Mouse (Mus musculus): ENCODE data around the gene Cpne5. TPM values are rescaled to one million over a fixed set of nuclear protein-coding genes. Genes with fewer than 3 reads are reported as not detected.
"Not testable (repeated sequence)": the region's sequence is repeated elsewhere in the genome, so short reads cannot be mapped to it uniquely, and the experiment has no call there.

Gene Cpne5
- polyA plus RNA-seq, 1 experiment from 2014 or later, result 18.9 TPM

DNA sequence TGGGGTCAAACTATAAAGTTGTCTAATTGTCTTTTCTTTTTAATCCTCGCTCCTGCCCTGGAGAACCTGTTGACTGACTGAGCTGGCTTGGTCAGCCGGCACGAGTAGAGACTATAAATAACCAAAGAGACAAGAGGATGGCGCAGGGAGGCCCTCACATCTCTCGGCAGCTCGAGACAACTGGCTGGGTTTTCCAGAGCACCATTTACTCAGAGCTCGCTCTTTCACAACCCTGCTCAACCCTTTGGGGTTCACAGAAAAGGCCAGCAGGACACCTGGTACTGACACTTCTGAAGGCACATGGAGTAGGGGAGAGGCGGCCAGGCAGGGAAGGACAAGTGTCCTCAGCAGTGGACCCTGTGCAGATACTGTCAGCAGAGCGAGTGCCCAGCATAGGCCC lies 15.7 kb upstream of the Cpne5 start:
- Histone ChIP-seq H3K4me1 (replicated peaks) (peaks cover 18% of the 10 kb centered on the region), H3K9me3 (no peaks in the 10 kb centered on the region), H3K27ac (no peak overlapping the region), H3K9ac (no peak overlapping the region), H3K4me3 (no peak overlapping the region), H3K27me3 (no peaks in the 10 kb centered on the region), H3K36me3 (peaks cover 78% of the 10 kb centered on the region), H3K4me2 (no peak overlapping the region)
- 89% methylated on average over 9 of the region's 9 CpGs for WGBS
- no peak for ATAC-seq (ENCODE audit: low FRiP score)

- peaks cover 75% of the 10 kb centered on the region for H3K36me3 ChIP-seq
- no peak overlapping the region for H3K27ac ChIP-seq
- peaks cover 18% of the 10 kb centered on the region for H3K4me1 ChIP-seq (replicated peaks)
- no peaks in the 10 kb centered on the region for H3K9me3 ChIP-seq
- no peak overlapping the region for H3K9ac ChIP-seq
- H3K27me3 ChIP-seq, result no peaks in the 10 kb centered on the region
- no peak for ATAC-seq (ENCODE audit: low FRiP score)
- H3K4me3 ChIP-seq, result no peak overlapping the region
- H3K4me2 ChIP-seq, result no peak overlapping the region
- WGBS, result 96% methylated on average over 2 of the region's 2 CpGs
These were observed 15.3 kb upstream of the Cpne5 start for GRCm38 (mm10) chr17:29253236-29253635.

GRCm38 (mm10) chr17:29251608-29252390 lies 13.8 kb upstream of the Cpne5 start:
- Histone ChIP-seq H3K36me3 (peaks cover 61% of the 10 kb centered on the region), H3K4me2 (no peak overlapping the region), H3K27ac (peak overlapping the region; percentile 63), H3K4me1 (replicated peaks) (peaks cover 18% of the 10 kb centered on the region), H3K9me3 (no peaks in the 10 kb centered on the region), H3K27me3 (no peaks in the 10 kb centered on the region), H3K9ac (no peak overlapping the region), H3K4me3 (no peak overlapping the region)
- WGBS, result 76% methylated on average over 15 of the region's 15 CpGs
- ATAC-seq (ENCODE audit: low FRiP score), result no peak

DNA sequence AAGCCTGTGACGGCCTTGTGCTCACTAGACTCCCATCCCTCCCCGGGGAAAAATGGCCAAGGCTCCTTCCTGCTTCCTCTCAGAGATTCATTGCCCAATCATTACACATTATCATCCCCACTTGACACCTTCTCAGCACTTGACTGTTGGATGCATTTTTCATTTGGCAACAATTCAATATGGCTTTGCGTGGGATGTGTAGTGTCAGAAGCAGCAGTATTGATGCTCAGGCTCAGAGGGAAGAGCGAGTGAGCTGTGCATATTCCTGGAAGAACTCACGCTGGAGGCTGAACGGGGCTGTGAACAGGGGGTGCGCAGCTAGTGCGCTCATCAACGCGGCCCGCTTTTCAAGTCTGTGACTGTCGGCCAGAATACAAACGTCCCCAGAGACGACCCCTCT lies 13.0 kb upstream of the Cpne5 start:
- not testable (repeated sequence) for ATAC-seq (ENCODE audit: low FRiP score); H3K4me3 ChIP-seq; H3K4me2 ChIP-seq; H3K27ac ChIP-seq; H3K9ac ChIP-seq; H3K9me3 ChIP-seq; H3K27me3 ChIP-seq
- WGBS, result 84% methylated on average over 14 of the region's 14 CpGs
- H3K4me1 ChIP-seq (replicated peaks), result peaks cover 24% of the 10 kb centered on the region
- peaks cover 57% of the 10 kb centered on the region for H3K36me3 ChIP-seq

DNA sequence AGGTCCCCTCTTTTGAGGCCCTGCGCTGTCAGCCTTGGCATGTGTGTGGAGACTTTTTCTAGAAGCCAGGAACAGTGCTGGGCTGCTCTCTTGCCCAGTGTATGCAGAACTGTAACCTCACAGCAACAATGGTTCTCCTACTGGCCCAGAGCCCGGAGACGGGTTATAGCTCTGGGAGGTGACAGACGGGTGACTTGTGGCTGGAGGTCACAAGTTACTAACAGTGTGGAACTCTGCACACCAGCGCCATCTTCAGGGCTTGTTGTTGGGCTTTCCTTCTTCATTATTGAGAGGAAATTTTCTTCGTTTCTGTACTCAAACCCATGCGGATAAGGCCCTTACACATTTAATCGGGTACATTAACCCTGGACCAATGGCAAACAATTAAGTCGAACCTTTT lies 11.5 kb upstream of the Cpne5 start:
- Histone ChIP-seq H3K4me2 (no peak overlapping the region), H3K27me3 (no peaks in the 10 kb centered on the region), H3K36me3 (peaks cover 49% of the 10 kb centered on the region), H3K4me1 (replicated peaks) (peaks cover 39% of the 10 kb centered on the region), H3K9me3 (no peaks in the 10 kb centered on the region), H3K9ac (no peak overlapping the region), H3K27ac (no peak overlapping the region), H3K4me3 (no peak overlapping the region)
- 59% methylated on average over 9 of the region's 9 CpGs for WGBS
- no peak for ATAC-seq (ENCODE audit: low FRiP score)

DNA sequence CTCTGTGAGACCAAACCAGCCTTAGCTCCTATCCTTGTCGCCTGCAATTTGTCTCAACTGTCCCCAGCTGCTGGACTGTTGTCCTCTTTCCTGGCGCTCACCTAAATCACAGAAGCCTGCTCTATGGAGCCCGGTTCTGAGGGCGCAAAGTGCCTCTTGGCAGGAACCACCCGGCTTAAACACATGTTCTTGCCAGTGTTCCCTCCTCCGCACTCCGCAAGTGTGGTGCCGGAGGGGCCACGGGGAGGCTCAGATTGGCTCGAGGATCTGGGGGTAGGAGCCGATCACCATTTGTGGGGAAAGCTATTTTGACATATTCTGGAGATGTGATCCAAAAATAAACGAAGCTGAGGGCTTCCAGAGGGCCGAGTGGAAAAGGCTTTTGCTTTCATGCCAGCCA lies 9.9 kb upstream of the Cpne5 start:
- Histone ChIP-seq H3K36me3 (peaks cover 40% of the 10 kb centered on the region), H3K4me2 (no peak overlapping the region), H3K9ac (no peak overlapping the region), H3K27me3 (no peaks in the 10 kb centered on the region), H3K9me3 (no peaks in the 10 kb centered on the region), H3K4me3 (no peak overlapping the region), H3K27ac (no peak overlapping the region), H3K4me1 (replicated peaks) (peaks cover 53% of the 10 kb centered on the region)
- WGBS, result 86% methylated on average over 13 of the region's 13 CpGs
- no peak for ATAC-seq (ENCODE audit: low FRiP score)

DNA sequence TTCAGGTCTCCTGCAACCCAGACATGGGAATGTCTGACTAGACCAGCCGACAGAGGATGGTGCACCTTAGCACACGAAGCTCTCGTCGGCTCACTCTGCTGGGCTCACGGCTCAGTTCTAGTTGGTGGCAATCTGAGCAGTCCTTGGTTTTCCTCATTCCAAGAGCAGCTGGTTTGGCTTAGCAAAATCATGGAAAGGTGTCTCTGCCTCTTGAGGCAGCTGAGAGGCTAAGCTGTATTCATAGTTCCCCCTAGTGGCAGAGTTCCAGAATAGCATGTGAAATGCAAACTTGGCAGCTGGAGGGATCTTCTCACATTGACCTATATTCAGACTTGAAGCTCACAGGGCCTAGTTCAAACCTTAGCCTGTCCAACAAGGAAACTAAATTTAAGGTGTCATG lies 8.6 kb upstream of the Cpne5 start:
- no peaks in the 10 kb centered on the region for H3K9me3 ChIP-seq
- peak; percentile 37; the same call in 1 of the 2 replicates for ATAC-seq (ENCODE audit: low FRiP score)
- H3K9ac ChIP-seq, result no peak overlapping the region
- 0 out of 2 replicates have a peak overlapping the region, but pooled peaks have one; percentile 5 for H3K27ac ChIP-seq
- no peaks in the 10 kb centered on the region for H3K27me3 ChIP-seq
- no peak overlapping the region for H3K4me2 ChIP-seq
- peaks cover 30% of the 10 kb centered on the region for H3K36me3 ChIP-seq
- H3K4me1 ChIP-seq (replicated peaks), result peaks cover 49% of the 10 kb centered on the region
- no peak overlapping the region for H3K4me3 ChIP-seq
- 24% methylated on average over 5 of the region's 5 CpGs for WGBS

- Histone ChIP-seq H3K9me3 (no peaks in the 10 kb centered on the region), H3K27me3 (peaks cover under 1% of the 10 kb centered on the region; the same call in 1 of the 2 replicates), H3K4me3 (no peak overlapping the region), H3K4me1 (replicated peaks) (peaks cover 41% of the 10 kb centered on the region), H3K4me2 (no peak overlapping the region), H3K27ac (0 out of 2 replicates have a peak overlapping the region, but pooled peaks have one; percentile 78), H3K36me3 (peaks cover 21% of the 10 kb centered on the region), H3K9ac (no peak overlapping the region)
- 0 out of 2 replicates have a peak, but pooled peaks have one; percentile 23 for ATAC-seq (ENCODE audit: low FRiP score)
- 43% methylated on average over 7 of the region's 7 CpGs for WGBS
These were observed 7.8 kb upstream of the Cpne5 start for GRCm38 (mm10) chr17:29245725-29246124.

DNA sequence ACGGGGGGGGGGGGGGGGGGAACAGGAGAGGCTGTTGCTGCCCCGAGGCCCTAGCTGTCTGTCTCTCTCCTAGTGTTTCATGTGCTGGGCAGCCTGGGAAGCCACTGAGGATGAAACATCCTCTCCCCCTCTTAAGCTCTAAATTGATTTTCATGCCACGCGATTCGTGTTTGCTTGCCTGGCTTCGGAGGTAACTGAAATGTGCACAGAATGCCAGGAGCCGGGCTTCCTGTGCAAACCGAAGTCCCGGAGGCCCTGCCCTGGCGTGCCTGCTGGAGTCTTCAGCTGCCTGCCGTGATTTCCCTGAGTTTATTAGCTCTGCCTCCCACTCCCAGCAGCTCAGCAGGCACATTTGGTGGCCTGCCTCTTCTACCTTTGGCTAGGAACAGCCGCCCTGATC lies 6.9 kb upstream of the Cpne5 start:
- H3K27ac ChIP-seq, result peak overlapping the region; percentile 78
- H3K4me3 ChIP-seq, result no peak overlapping the region
- H3K9me3 ChIP-seq, result no peaks in the 10 kb centered on the region
- peaks cover 41% of the 10 kb centered on the region for H3K4me1 ChIP-seq (replicated peaks)
- WGBS, result 34% methylated on average over 11 of the region's 12 CpGs
- no peak overlapping the region for H3K4me2 ChIP-seq
- ATAC-seq (ENCODE audit: low FRiP score), result no peak
- H3K27me3 ChIP-seq, result peaks cover 9% of the 10 kb centered on the region
- H3K9ac ChIP-seq, result peak overlapping the region; percentile 29; the same call in 1 of the 2 replicates
- peaks cover 14% of the 10 kb centered on the region for H3K36me3 ChIP-seq

DNA sequence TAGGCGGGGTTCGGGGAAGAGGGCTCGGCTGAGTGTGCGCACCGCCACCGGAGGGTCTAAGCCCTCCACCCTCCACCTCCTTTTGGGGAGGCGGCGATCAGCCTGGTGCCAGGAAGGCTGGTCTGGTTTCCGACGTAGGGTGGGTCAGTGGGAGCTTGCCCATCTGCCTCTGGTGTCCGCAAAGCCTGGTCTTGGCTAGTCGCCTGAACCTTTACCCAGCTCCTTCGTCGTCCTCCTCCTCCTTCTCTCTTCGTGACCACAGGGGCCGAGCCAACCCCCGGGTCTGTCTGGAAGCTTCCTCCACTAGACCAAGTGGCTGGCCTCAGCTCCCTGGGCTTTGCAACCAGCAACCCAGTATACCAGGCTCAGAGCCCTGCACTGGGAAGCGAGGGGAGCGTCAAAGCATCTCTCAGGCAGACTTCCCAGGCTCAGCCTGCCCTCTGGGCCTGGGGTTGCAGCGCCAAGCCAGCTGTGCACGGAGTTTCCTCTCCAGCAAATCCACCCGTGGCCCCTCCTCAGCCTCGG lies 516 bp upstream of the Cpne5 start:
- no peak overlapping the region for H3K27ac ChIP-seq

GRCm38 (mm10) chr17:29237267-29237771 lies 648 bp downstream of the Cpne5 start:
- Histone ChIP-seq H3K9me3 (no peaks in the 10 kb centered on the region), H3K4me3 (peak overlapping the region; percentile 65), H3K36me3 (no peaks in the 10 kb centered on the region), H3K27ac (0 out of 2 replicates have a peak overlapping the region, but pooled peaks have one; percentile 8), H3K9ac (peak overlapping the region; percentile 79), H3K27me3 (peaks cover 63% of the 10 kb centered on the region), H3K4me2 (peak overlapping the region; percentile 99), H3K4me1 (replicated peaks) (peaks cover 24% of the 10 kb centered on the region)
- ATAC-seq (ENCODE audit: low FRiP score), result no peak
- 1% methylated on average over 32 of the region's 32 CpGs for WGBS

More for the DNA sequence above, 516 bp upstream of the Cpne5 start:
- no peaks in the 10 kb centered on the region for H3K9me3 ChIP-seq
- ATAC-seq (ENCODE audit: low FRiP score), result peak; percentile 33
- peaks cover 63% of the 10 kb centered on the region for H3K27me3 ChIP-seq
- peak overlapping the region; percentile 65 for H3K4me3 ChIP-seq
- H3K4me1 ChIP-seq (replicated peaks), result peaks cover 36% of the 10 kb centered on the region
- H3K4me2 ChIP-seq, result peak overlapping the region; percentile 99
- H3K36me3 ChIP-seq, result no peaks in the 10 kb centered on the region
- WGBS, result 3% methylated on average over 23 of the region's 23 CpGs
- H3K9ac ChIP-seq, result peak overlapping the region; percentile 79

DNA sequence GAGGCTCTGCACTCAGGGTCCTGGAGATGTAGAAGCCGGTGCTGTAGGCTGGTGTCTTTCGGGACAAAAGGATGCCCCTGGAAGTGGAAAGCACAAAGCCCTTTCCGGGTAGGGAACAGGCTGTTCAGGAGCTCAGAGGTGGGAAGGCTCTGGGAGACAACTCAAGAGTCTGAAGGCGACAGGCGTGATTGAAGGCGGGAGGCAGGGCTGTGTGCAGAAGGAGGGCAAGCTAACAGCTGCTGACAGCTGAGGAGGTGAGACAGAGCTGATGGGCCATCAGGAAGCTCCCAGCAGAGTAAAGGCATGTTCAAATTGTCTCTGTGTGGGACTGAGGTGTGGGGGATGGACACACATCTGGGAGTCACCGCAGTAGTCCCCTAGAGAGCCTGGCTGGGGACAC lies 1.9 kb downstream of the Cpne5 start:
- H3K27me3 ChIP-seq, result peaks cover 63% of the 10 kb centered on the region
- WGBS, result 68% methylated on average over 7 of the region's 7 CpGs
- peak overlapping the region; percentile 99; the same call in 1 of the 2 replicates for H3K4me2 ChIP-seq
- peaks cover 24% of the 10 kb centered on the region for H3K4me1 ChIP-seq (replicated peaks)
- ATAC-seq (ENCODE audit: low FRiP score), result no peak
- no peaks in the 10 kb centered on the region for H3K36me3 ChIP-seq
- H3K9ac ChIP-seq, result no peak overlapping the region
- no peak overlapping the region for H3K4me3 ChIP-seq
- H3K27ac ChIP-seq, result no peak overlapping the region
- H3K9me3 ChIP-seq, result no peaks in the 10 kb centered on the region
